Mouse (Mus musculus) cortical plate, adult 2 months (tissue): ENCODE data around the gene Pam.

Experiments used
- CTCF ChIP-seq: fragments of 200-500 bp; IDR thresholded peaks from 2 replicates; pipeline ENCODE4 v1.5.1; 2011; ENCODE audit warnings: mild to moderate bottlenecking, control low read depth, low read length; ENCODE audit not compliant: insufficient read depth; ENCODE audit errors: extremely low read depth
- POLR2A ChIP-seq: fragments of 200-500 bp; IDR thresholded peaks from 2 replicates; pipeline ENCODE4 v1.6.1; 2011; ENCODE audit warnings: mild to moderate bottlenecking, low read length, control low read depth; ENCODE audit not compliant: insufficient read depth; ENCODE audit errors: extremely low read depth

- TF ChIP-seq POLR2A (no peak), CTCF (no peak)
Observed at GRCm38 (mm10) chr1:97771118-97771517, 324.3 kb downstream of the Pam start.
